Mouse (Mus musculus) Patski (cell line): ENCODE measurements around the gene Tubb4a. TPM values are rescaled to one million over a fixed set of nuclear protein-coding genes. Genes with fewer than 3 reads are reported as not detected.
"Not testable (repeated sequence)": the region's sequence is repeated elsewhere in the genome, so short reads cannot be mapped to it uniquely, and the experiment has no call there.

Source experiments
- ATAC-seq: fragments of 100-300 bp; one replicate; pipeline ENCODE4 v1.8.0; 2021
- CTCF ChIA-PET: fragments of 350-600 bp; sonication (Branson Sonifier 250); formaldehyde crosslinking; loops from one replicate; lab custom pipeline; 2022; ENCODE audit warnings: inconsistent platforms; lab: Charles Lee
- POLR2A ChIA-PET: fragments of 350-600 bp; sonication (Branson Sonifier 250); formaldehyde crosslinking; loops from one replicate; lab custom pipeline; 2022; ENCODE audit warnings: antibody characterized with exemption, inconsistent platforms; lab: Charles Lee
- DNase-seq: peaks from one replicate; pipeline ENCODE4 v3.0.0-alpha.2; 2011; ENCODE audit warnings: low read depth, low spot score
- H3K27me3 ChIP-seq: fragments of 371-371 bp; one replicate; pipeline ENCODE4 v1.5.1; 2021
- CTCF ChIP-seq: fragments of 100-300 bp; IDR thresholded peaks from one replicate; pipeline ENCODE4 v1.5.1; 2021
- in situ Hi-C: fragments of 300-500 bp; cut with MboI; formaldehyde crosslinking; loops from 3 replicates; pipeline ENCODE4 v1.11.1; 2018; ENCODE audit warnings: low pct_unique_long_range_greater_than_20kb, mixed read lengths
- polyA plus RNA-seq: library from polyadenylated mRNA; unstranded; gene quantifications from one replicate; pipeline ENCODE4 v1.2.3, GENCODE M21; 2021

Gene Tubb4a
- polyA plus RNA-seq: 0.10 TPM

DNA sequence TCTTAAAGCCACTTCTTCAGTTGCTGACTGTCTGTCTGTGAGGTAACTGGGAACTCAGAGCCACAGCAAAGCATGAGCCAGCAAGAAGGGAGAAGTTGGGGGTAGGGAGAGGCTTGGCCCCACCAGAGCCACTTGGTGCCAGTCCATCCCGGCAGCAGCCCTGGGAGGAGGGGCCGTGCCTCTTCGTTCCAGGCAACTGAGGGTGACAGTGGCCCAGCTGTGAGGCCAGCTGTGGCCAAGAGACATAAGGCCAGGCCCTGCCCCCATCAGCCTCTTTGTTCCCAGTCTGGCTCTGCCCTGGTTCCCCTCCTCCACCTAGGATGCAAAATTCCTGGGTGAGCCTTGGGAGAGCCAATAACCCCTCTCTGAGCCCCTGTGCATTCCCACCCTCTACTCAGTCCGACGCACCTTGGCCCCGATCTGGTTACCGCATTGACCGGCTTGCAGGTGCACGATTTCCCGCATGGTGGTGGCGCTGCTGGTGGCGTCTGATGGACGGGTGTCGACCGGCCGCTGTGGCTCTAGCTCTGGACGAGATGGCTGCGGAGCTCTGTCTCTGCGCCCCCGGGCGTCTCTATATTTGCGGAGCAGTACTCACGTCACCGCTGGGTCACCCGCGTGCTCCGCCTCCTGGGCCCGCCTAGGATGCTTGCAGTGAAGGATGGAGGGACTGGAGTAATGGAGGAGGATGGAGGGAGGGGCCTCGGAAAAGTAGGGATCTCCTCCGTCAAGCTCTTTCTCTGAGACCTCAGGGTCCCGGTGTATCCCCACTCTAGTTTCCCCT lies at the start of gene Tubb4a:
Gene Tubb4a (minus strand): TSS at position 734 of the 784 bp plus-strand sequence.
- DNase-seq (no peak), ATAC-seq (no peak)
- TF ChIP-seq CTCF: no peak
- ChIA-PET POLR2A (no interaction called here), CTCF (no interaction called here)
- H3K27me3 ChIP-seq: peaks cover 16% of the 10 kb centered on the region
- in situ Hi-C loops: no loop called here

- ChIA-PET CTCF (no interaction called here), POLR2A (no interaction called here)
- ATAC-seq (no peak), DNase-seq (no peak)
- H3K27me3 ChIP-seq: peaks cover 35% of the 10 kb centered on the region
- TF ChIP-seq CTCF: no peak
- in situ Hi-C loops: no loop called here
These were observed 48.1 kb upstream of the Tubb4a start for GRCm38 (mm10) chr17:57135635-57136034.

- TF ChIP-seq CTCF: no peak
- DNase-seq: no peak
- H3K27me3 ChIP-seq: peaks cover 35% of the 10 kb centered on the region
- ATAC-seq: no peak
- in situ Hi-C loops: no loop called here
- ChIA-PET CTCF (no interaction called here), POLR2A (no interaction called here)
These were observed 47.1 kb upstream of the Tubb4a start for GRCm38 (mm10) chr17:57134693-57135092.

GRCm38 (mm10) chr17:57134021-57134420 lies 46.4 kb upstream of the Tubb4a start:
- H3K27me3 ChIP-seq: peaks cover 38% of the 10 kb centered on the region
- DNase-seq, ATAC-seq, POLR2A ChIA-PET, CTCF ChIA-PET, in situ Hi-C loops: not testable (repeated sequence)

DNA sequence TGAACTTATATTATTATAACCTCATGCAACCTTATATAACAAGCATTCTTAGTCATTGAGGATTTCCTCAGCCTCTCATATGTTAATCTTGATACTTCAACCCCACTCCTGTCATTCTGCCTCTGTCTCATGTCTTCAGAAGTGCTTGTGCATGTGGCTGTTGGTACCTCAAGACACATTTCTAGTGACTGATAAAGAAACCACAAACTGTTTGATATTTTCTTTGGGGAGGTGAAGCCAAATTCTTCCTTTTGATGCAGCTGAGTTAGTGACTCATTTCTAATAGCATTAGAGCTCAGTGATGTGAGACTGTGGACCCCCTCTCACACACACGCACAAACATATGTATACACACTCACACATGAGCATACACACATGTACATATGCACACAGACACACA lies 44.2 kb upstream of the Tubb4a start:
- no peak for TF ChIP-seq CTCF
- peaks cover 24% of the 10 kb centered on the region for H3K27me3 ChIP-seq
- no peak for ATAC-seq
- DNase-seq: no peak
- in situ Hi-C loops: no loop called here
- ChIA-PET POLR2A (no interaction called here), CTCF (no interaction called here)

GRCm38 (mm10) chr17:57125853-57126622 lies 38.5 kb upstream of the Tubb4a start:
- CTCF ChIA-PET: no interaction called here
- in situ Hi-C loops: no loop called here
- no peak for ATAC-seq

GRCm38 (mm10) chr17:57124792-57125191 lies 37.2 kb upstream of the Tubb4a start:
- DNase-seq (no peak), ATAC-seq (no peak)
- H3K27me3 ChIP-seq: peaks cover 3% of the 10 kb centered on the region
- ChIA-PET POLR2A (no interaction called here), CTCF (no interaction called here)
- in situ Hi-C loops: no loop called here
- TF ChIP-seq CTCF: no peak

More at GRCm38 (mm10) chr17:57125853-57126622, 38.5 kb upstream of the Tubb4a start:
- POLR2A ChIA-PET: no interaction called here
- TF ChIP-seq CTCF: no peak
- H3K27me3 ChIP-seq: peaks cover 3% of the 10 kb centered on the region
- DNase-seq: no peak

DNA sequence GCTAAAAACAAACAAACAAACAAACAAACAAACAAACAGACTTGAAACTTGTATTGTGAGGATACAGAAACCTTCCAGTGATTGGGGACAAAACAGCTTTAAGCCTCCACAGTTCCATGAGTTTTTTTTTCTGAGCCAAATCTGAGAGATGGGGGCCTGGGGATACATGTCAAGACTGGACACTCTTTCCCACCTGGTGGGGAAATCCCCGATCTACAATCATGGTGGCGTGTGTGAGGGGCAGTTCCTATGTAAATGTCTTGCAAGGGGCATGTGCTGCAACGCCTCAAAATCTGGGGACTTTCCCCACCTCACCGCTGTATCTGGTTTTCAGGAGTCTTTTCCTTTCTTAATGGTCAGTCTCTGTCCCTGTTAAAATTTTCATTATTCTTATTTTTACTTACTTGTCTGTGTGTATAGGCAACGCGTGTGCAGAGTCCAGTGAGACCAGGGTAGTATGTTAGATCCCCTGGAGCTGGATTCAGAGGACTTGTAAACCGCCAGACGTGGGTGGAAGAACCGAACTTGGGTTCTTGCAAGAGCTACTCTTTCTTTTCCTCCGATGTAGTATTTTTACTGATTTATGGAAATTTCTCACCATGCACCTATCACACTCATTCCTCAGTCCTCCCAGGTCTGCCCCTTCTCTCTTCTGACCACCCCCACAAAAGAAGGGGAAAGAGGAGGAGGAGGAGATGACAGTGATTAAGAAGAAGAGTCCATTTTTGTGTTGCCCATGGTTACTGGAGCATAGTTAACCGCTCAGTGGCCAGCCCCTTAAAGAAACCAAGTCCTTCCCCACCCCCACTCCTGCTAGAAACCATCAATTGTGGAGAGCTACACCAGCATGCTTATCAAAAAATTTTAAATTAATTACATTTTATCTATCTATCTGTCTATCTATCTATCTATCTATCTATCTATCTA lies 35.9 kb upstream of the Tubb4a start:
- in situ Hi-C loops: no loop called here
- H3K27me3 ChIP-seq: no peaks in the 10 kb centered on the region
- ChIA-PET POLR2A (no interaction called here), CTCF (interaction anchor here (0.7 kb wide), 1 partner anchor 56 kb away, joined by 3 read pairs; no protein-coding TSS in a partner anchor)
- no peak for TF ChIP-seq CTCF
- ATAC-seq (no peak), DNase-seq (no peak)

DNA sequence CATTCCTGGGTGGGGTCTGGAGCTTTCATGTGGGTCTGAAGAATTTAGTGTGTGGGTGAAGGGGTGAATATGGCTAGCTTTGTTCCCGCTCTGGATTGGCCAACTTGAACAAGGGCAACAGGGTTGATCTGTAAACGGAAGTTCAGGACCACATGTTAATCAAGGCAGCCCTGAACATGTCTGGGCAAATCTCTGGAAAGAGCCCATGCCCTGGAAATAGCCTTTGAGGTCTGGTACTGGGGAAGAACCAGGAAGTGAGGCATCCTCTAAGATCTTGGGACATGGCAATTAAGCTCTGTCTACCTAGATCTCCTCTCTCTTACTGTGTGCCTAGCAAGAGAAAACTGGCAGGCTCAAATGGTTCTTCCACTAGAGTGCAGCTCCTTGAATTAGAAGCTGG lies 34.3 kb upstream of the Tubb4a start:
- peaks cover 14% of the 10 kb centered on the region for H3K27me3 ChIP-seq
- ChIA-PET POLR2A (no interaction called here), CTCF (no interaction called here)
- no peak for TF ChIP-seq CTCF
- in situ Hi-C loops: no loop called here
- ATAC-seq: no peak
- no peak for DNase-seq
